Mouse (Mus musculus): ENCODE data around the gene Sstr3. TPM values are rescaled to one million over a fixed set of nuclear protein-coding genes. Genes with fewer than 3 reads are reported as not detected.

Gene Sstr3
- polyA plus RNA-seq, 1 experiment from 2014 or later: 0.12 TPM

- Histone ChIP-seq H3K4me3 (ENCODE audit: low read depth, low read length) (no peak overlapping the region), H3K36me3 (ENCODE audit: control insufficient read depth, insufficient read depth, low read length) (no peaks in the 10 kb centered on the region), H3K9ac (replicated peaks; ENCODE audit: low read depth, low read length) (no peak overlapping the region), H3K27me3 (ENCODE audit: control insufficient read depth, insufficient read depth, low read length) (no peaks in the 10 kb centered on the region), H3K27ac (ENCODE audit: low read length) (no peak overlapping the region), H3K9me3 (ENCODE audit: control insufficient read depth, low read depth, low read length) (no peaks in the 10 kb centered on the region), H3K4me1 (ENCODE audit: control insufficient read depth, insufficient read depth, low read length) (no peaks in the 10 kb centered on the region), H3K4me2 (replicated peaks; ENCODE audit: low read depth, low read length) (no peak overlapping the region)
- ATAC-seq (ENCODE audit: insufficient number of reproducible peaks, insufficient read depth, low FRiP score, low read depth): no peak
- 55% methylated on average over 8 of the region's 8 CpGs for WGBS
Observed at GRCm38 (mm10) chr15:78489906-78490305, 54.6 kb downstream of the Sstr3 start.

GRCm38 (mm10) chr15:78489248-78489647 lies 55.2 kb downstream of the Sstr3 start:
- H3K4me1 ChIP-seq (ENCODE audit: control insufficient read depth, insufficient read depth, low read length): no peaks in the 10 kb centered on the region
- H3K27ac ChIP-seq (ENCODE audit: low read length): no peak overlapping the region
- H3K27me3 ChIP-seq (ENCODE audit: control insufficient read depth, insufficient read depth, low read length): no peaks in the 10 kb centered on the region
- H3K36me3 ChIP-seq (ENCODE audit: control insufficient read depth, insufficient read depth, low read length): no peaks in the 10 kb centered on the region
- H3K9me3 ChIP-seq (ENCODE audit: control insufficient read depth, low read depth, low read length): no peaks in the 10 kb centered on the region
- no peak overlapping the region for H3K4me3 ChIP-seq (ENCODE audit: low read depth, low read length)
- ATAC-seq (ENCODE audit: insufficient number of reproducible peaks, insufficient read depth, low FRiP score, low read depth): no peak
- H3K9ac ChIP-seq (replicated peaks; ENCODE audit: low read depth, low read length): no peak overlapping the region
- 84% methylated on average over 3 of the region's 3 CpGs for WGBS
- H3K4me2 ChIP-seq (replicated peaks; ENCODE audit: low read depth, low read length): no peak overlapping the region

DNA sequence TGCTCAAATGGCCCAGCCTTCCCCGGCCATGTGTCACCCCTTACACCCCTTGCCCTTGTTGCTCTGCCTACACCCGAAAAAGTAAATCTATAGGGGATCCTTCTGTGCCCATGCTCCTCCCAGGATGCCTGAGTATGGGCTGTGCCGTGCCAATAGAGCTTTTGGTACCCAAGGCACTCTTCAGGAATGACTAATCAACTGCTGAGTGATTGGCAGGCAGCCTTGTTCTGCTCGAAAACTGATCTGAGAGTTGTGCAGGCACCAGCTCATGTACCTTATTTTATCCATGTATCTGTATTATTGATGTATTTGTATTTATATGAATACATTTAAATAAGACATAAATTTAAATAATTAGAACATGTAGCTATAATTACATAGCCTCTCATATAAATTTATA lies 57.4 kb downstream of the Sstr3 start:
- Histone ChIP-seq H3K9me3 (ENCODE audit: control insufficient read depth, low read depth, low read length) (no peaks in the 10 kb centered on the region), H3K4me1 (ENCODE audit: control insufficient read depth, insufficient read depth, low read length) (no peaks in the 10 kb centered on the region), H3K27ac (ENCODE audit: low read length) (no peak overlapping the region), H3K4me3 (ENCODE audit: low read depth, low read length) (no peak overlapping the region), H3K36me3 (ENCODE audit: control insufficient read depth, insufficient read depth, low read length) (no peaks in the 10 kb centered on the region), H3K27me3 (ENCODE audit: control insufficient read depth, insufficient read depth, low read length) (no peaks in the 10 kb centered on the region), H3K9ac (replicated peaks; ENCODE audit: low read depth, low read length) (no peak overlapping the region), H3K4me2 (replicated peaks; ENCODE audit: low read depth, low read length) (no peak overlapping the region)
- 73% methylated on average over 4 of the region's 4 CpGs for WGBS
- no peak for ATAC-seq (ENCODE audit: insufficient number of reproducible peaks, insufficient read depth, low FRiP score, low read depth)

Other genes with a start within 250 kb of the Sstr3 start
- 0.19 and 0.42 TPM in 2 replicates for gene Csf2rb2, start 239.0 kb downstream of the Sstr3 start, polyA plus RNA-seq (2014; fragmentation: Nextera tagmentation; extraction: Ambion mirVana)
- 1.6 and 2.3 TPM in 2 replicates for gene Csf2rb, start 218.9 kb downstream of the Sstr3 start, polyA plus RNA-seq (2014; fragmentation: Nextera tagmentation; extraction: Ambion mirVana)
- gene Tex33, start 148.8 kb downstream of the Sstr3 start, polyA plus RNA-seq (2014; fragmentation: Nextera tagmentation; extraction: Ambion mirVana): not detected in 2 replicates
- 38.6 and 44.6 TPM in 2 replicates for gene Tst, start 138.8 kb downstream of the Sstr3 start, polyA plus RNA-seq (2014; fragmentation: Nextera tagmentation; extraction: Ambion mirVana)
- gene Mpst, start 138.3 kb downstream of the Sstr3 start, polyA plus RNA-seq (2014; fragmentation: Nextera tagmentation; extraction: Ambion mirVana): 3.2 and 4.4 TPM in 2 replicates
- gene Kctd17, start 116.1 kb downstream of the Sstr3 start, polyA plus RNA-seq (2014; fragmentation: Nextera tagmentation; extraction: Ambion mirVana): 38.9 and 39.4 TPM in 2 replicates
- 0.50 and 0.52 TPM in 2 replicates for gene Tmprss6, start 76.1 kb downstream of the Sstr3 start, polyA plus RNA-seq (2014; fragmentation: Nextera tagmentation; extraction: Ambion mirVana)
- 0.34 and 0.41 TPM in 2 replicates for gene Il2rb, start 49.4 kb downstream of the Sstr3 start, polyA plus RNA-seq (2014; fragmentation: Nextera tagmentation; extraction: Ambion mirVana)
- 38.8 and 42.0 TPM in 2 replicates for gene C1qtnf6, start 13.3 kb downstream of the Sstr3 start, polyA plus RNA-seq (2014; fragmentation: Nextera tagmentation; extraction: Ambion mirVana)
- 9.4 and 15.9 TPM in 2 replicates for gene Rac2, start 28.1 kb upstream of the Sstr3 start, polyA plus RNA-seq (2014; fragmentation: Nextera tagmentation; extraction: Ambion mirVana)
- gene Cyth4, start 52.4 kb upstream of the Sstr3 start, polyA plus RNA-seq (2014; fragmentation: Nextera tagmentation; extraction: Ambion mirVana): 4.0 and 5.9 TPM in 2 replicates
- gene Elfn2, start 174.1 kb upstream of the Sstr3 start, polyA plus RNA-seq (2014; fragmentation: Nextera tagmentation; extraction: Ambion mirVana): 0.10 TPM in 1 of 2 replicates, not detected in the other
- gene Mfng, start 228.8 kb upstream of the Sstr3 start, polyA plus RNA-seq (2014; fragmentation: Nextera tagmentation; extraction: Ambion mirVana): 15.7 and 16.9 TPM in 2 replicates

Data from stomach, embryonic 14.5 days (tissue).